Mouse (Mus musculus): ENCODE data around the gene Slc20a1. TPM values are rescaled to one million over a fixed set of nuclear protein-coding genes. Genes with fewer than 3 reads are reported as not detected.

The Slc20a1 gene
- polyA plus RNA-seq, 1 experiment from 2014 or later = 70.7 TPM

DNA sequence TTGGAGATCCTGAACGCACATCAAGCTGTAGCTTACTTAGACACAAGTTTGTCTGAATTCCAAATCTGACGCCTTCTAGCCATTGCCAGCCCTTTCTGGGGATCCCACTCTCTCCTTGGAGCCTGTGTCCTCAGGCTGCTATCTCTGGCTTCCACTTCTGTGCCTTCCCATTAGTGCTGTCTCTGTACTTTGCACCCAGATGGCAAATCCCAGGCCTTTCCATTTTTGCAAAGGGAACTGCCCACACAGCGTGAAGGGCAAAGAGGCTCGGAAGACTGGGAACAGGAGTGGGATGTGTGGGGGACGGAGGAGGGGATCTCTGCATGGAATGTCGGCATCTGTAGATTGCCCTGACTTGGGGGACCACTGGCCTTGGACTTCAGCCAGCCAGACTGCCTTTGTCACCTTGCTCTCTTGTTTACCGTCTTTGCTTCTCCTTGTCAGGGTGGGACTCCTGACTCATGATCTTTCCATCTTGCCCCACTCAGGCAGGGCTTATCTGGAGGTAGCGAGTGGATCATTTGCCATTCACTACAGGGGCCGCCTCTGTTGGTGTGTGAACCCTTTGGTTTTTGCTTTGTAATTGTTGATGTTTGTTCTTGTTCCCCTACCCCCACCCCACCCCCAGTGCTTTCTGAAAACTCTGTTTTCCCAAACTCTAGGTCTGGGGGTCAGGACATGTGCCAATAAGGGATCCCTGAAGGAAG is 42.3 kb downstream of the Slc20a1 start:
- H3K9ac ChIP-seq (ENCODE audit: low read length) = no peak overlapping the region
- H3K4me3 ChIP-seq (ENCODE audit: low read depth, low read length) = no peak overlapping the region
- H3K4me2 ChIP-seq (ENCODE audit: low read depth, low read length, severe bottlenecking) = no peak overlapping the region
- no peaks in the 10 kb centered on the region for H3K9me3 ChIP-seq (ENCODE audit: control insufficient read depth, low read length)
- H3K27ac ChIP-seq (ENCODE audit: low read depth, low read length) = no peak overlapping the region
- H3K4me1 ChIP-seq (replicated peaks; ENCODE audit: control insufficient read depth, insufficient read depth, low read length) = no peaks in the 10 kb centered on the region
- ATAC-seq (replicated peaks; ENCODE audit: low FRiP score) (no peak), DNase-seq (ENCODE audit: low spot score) (no peak)
- H3K27me3 ChIP-seq (ENCODE audit: control insufficient read depth, insufficient read depth, low read length) = no peaks in the 10 kb centered on the region
- 75% methylated on average over 9 of the region's 9 CpGs for WGBS
- H3K36me3 ChIP-seq (ENCODE audit: control insufficient read depth, insufficient read depth, low read length) = no peaks in the 10 kb centered on the region

DNA sequence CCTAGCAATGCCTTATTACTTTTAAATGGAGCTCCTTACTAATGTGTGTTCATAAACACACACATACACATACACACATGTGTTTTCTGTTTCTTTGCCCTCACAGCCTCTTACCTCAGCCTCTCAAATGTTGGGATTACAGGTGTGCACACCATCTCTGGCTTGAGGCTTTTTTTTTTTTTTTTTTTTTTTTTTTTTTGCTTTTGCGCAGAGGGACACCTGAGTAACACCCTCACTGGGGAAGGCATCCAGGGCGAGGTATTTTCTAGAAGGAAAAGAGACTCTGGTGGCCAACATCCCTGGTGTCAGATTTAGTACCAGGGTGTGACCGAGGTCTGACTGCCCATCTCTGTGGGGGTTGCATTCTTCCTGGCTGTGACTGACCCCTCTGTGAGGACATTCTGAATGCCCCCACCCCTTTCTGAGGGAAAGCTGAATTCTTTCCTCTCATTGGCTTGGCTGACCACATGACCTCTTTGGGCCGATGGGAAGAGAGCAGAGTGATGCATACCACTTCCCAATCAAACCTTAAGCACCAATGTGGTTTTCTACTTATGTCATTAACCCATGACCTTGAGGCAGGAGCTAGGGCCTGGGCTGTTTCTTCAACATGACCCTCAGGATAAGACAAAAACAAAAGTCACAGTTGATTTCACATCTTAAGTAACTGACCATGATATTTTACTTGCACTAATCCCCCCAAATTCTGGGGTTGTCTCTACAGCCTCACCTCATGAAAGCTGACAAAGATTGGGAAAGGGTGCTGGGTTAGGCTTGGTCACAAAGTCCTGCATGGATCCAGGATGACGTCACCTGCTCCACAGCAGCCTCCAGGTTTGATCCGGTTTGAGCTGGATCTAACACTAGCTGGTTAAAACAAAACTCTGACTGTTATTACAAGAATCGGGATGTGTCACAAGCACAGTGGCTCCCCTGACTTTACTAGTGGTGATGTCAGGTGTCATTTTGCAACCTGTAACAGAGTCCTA is 43.6 kb downstream of the Slc20a1 start:
- Histone ChIP-seq H3K36me3 (ENCODE audit: control insufficient read depth, insufficient read depth, low read length) (no peaks in the 10 kb centered on the region), H3K4me3 (ENCODE audit: low read depth, low read length) (no peak overlapping the region), H3K4me2 (ENCODE audit: low read depth, low read length, severe bottlenecking) (no peak overlapping the region), H3K9ac (ENCODE audit: low read length) (no peak overlapping the region), H3K27me3 (ENCODE audit: control insufficient read depth, insufficient read depth, low read length) (no peaks in the 10 kb centered on the region), H3K27ac (ENCODE audit: low read depth, low read length) (no peak overlapping the region), H3K4me1 (replicated peaks; ENCODE audit: control insufficient read depth, insufficient read depth, low read length) (no peaks in the 10 kb centered on the region), H3K9me3 (ENCODE audit: control insufficient read depth, low read length) (no peaks in the 10 kb centered on the region)
- ATAC-seq (replicated peaks; ENCODE audit: low FRiP score) (no peak), DNase-seq (ENCODE audit: low spot score) (no peak)
- 69% methylated on average over 7 of the region's 7 CpGs for WGBS

DNA sequence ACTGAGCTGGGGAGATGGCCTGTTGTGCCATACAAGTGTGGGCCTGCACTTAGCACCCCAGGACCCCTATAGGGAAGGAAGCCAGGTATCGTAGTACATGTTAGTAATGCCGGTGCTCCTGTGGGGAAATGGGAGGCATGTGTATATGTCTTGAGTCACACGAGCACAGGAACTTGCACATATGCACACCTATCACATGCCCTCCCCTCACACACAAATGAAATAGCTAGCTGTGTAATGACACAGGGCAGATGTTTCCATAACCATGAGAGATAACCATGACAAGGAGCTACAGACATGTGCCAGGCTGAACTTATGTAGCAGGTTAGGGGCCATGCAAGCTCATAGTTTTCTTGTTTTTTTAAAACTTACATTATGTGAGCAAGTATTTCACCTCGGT is 44.4 kb downstream of the Slc20a1 start:
- ATAC-seq (replicated peaks; ENCODE audit: low FRiP score) (no peak), DNase-seq (ENCODE audit: low spot score) (no peak)
- no peak overlapping the region for H3K27ac ChIP-seq (ENCODE audit: low read depth, low read length)
- H3K9ac ChIP-seq (ENCODE audit: low read length) = no peak overlapping the region
- H3K4me1 ChIP-seq (replicated peaks; ENCODE audit: control insufficient read depth, insufficient read depth, low read length) = no peaks in the 10 kb centered on the region
- 95% methylated on average over 4 of the region's 4 CpGs for WGBS
- H3K9me3 ChIP-seq (ENCODE audit: control insufficient read depth, low read length) = no peaks in the 10 kb centered on the region
- no peak overlapping the region for H3K4me3 ChIP-seq (ENCODE audit: low read depth, low read length)
- no peaks in the 10 kb centered on the region for H3K27me3 ChIP-seq (ENCODE audit: control insufficient read depth, insufficient read depth, low read length)
- no peaks in the 10 kb centered on the region for H3K36me3 ChIP-seq (ENCODE audit: control insufficient read depth, insufficient read depth, low read length)
- no peak overlapping the region for H3K4me2 ChIP-seq (ENCODE audit: low read depth, low read length, severe bottlenecking)

DNA sequence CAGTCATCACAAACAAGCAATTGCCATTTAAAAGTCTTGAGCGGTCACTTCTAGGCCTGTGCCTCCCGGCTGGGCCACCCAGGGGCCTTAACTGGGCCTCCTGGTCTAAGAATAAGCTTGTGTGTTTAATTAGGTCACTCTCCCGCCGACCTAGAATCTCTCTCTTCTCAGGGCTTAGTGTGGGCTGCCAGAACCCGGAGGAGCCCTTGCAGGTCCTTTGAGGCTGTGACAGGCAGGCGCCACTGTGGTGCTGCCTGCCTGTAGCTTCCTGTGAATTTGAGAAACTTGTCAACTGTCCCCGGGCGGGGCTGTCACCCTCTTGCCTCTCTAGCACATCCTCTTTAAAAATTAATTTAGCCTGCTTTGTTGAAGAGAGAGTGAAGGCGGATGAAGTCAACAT is 45.2 kb downstream of the Slc20a1 start:
- Histone ChIP-seq H3K9ac (ENCODE audit: low read length) (no peak overlapping the region), H3K4me1 (replicated peaks; ENCODE audit: control insufficient read depth, insufficient read depth, low read length) (no peaks in the 10 kb centered on the region), H3K36me3 (ENCODE audit: control insufficient read depth, insufficient read depth, low read length) (no peaks in the 10 kb centered on the region), H3K4me3 (ENCODE audit: low read depth, low read length) (no peak overlapping the region), H3K27ac (ENCODE audit: low read depth, low read length) (no peak overlapping the region), H3K9me3 (ENCODE audit: control insufficient read depth, low read length) (no peaks in the 10 kb centered on the region), H3K27me3 (ENCODE audit: control insufficient read depth, insufficient read depth, low read length) (no peaks in the 10 kb centered on the region), H3K4me2 (ENCODE audit: low read depth, low read length, severe bottlenecking) (no peak overlapping the region)
- 51% methylated on average over 9 of the region's 9 CpGs for WGBS
- DNase-seq (ENCODE audit: low spot score) (no peak), ATAC-seq (replicated peaks; ENCODE audit: low FRiP score) (no peak)

DNA sequence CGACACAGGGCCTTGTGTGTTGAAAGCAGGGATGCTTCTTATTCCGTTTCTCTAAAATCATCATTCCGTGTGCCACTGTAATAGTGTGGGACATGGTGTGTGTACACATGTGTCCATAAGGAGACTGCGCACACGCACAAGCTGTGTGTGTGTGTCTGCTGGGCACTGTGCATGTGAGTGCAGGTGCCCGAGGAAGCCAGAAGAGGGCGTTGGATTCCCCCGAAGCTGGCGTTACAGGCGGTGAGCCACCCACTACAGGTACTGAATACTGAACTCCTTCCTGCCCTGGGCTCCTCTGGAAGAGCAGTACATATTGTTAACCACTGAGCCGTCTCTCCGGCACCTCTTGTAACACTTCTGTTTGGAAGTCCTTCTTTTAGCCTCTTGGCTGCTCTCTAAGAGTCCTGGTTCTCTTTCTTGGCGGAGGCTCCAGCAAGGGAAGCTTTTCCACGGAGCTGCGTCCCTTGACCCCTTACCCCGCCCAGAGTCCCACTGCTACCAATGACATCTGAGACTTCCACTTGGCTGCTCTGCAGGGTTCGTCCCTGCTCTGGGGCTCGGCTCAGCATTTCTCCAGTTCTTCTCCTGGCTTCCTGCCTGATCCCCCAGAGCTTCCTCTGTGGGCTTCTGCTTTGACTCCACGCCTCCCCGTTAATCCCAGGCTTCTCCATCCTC is 46.0 kb downstream of the Slc20a1 start:
- ATAC-seq (replicated peaks; ENCODE audit: low FRiP score) (no peak), DNase-seq (ENCODE audit: low spot score) (no peak)
- no peak overlapping the region for H3K4me2 ChIP-seq (ENCODE audit: low read depth, low read length, severe bottlenecking)
- H3K9me3 ChIP-seq (ENCODE audit: control insufficient read depth, low read length) = no peaks in the 10 kb centered on the region
- no peaks in the 10 kb centered on the region for H3K4me1 ChIP-seq (replicated peaks; ENCODE audit: control insufficient read depth, insufficient read depth, low read length)
- 88% methylated on average over 20 of the region's 20 CpGs for WGBS
- H3K27ac ChIP-seq (ENCODE audit: low read depth, low read length) = no peak overlapping the region
- no peaks in the 10 kb centered on the region for H3K27me3 ChIP-seq (ENCODE audit: control insufficient read depth, insufficient read depth, low read length)
- no peaks in the 10 kb centered on the region for H3K36me3 ChIP-seq (ENCODE audit: control insufficient read depth, insufficient read depth, low read length)
- H3K9ac ChIP-seq (ENCODE audit: low read length) = no peak overlapping the region
- no peak overlapping the region for H3K4me3 ChIP-seq (ENCODE audit: low read depth, low read length)

DNA sequence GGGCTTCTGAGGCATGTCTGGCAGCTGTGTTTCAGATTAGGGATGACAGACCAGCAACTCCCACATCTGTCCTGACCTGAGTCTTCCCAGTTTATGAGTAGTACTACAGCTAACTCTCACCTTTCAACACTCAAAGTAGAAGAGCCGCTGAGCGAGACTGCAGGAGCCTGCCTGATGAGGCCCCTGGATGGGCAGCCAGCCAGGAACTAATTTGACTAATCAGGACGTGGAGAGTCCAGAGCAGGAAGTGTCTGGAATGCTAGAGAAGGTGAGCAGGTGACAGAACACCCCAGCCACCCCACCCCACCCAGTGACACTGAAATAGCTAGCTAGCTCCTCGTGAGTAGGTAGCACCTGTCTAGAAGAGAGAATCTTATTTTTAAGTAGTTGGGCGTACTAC is 47.1 kb downstream of the Slc20a1 start:
- Histone ChIP-seq H3K4me2 (ENCODE audit: low read depth, low read length, severe bottlenecking) (no peak overlapping the region), H3K36me3 (ENCODE audit: control insufficient read depth, insufficient read depth, low read length) (no peaks in the 10 kb centered on the region), H3K27ac (ENCODE audit: low read depth, low read length) (no peak overlapping the region), H3K9me3 (ENCODE audit: control insufficient read depth, low read length) (no peaks in the 10 kb centered on the region), H3K4me1 (replicated peaks; ENCODE audit: control insufficient read depth, insufficient read depth, low read length) (no peaks in the 10 kb centered on the region), H3K4me3 (ENCODE audit: low read depth, low read length) (no peak overlapping the region), H3K9ac (ENCODE audit: low read length) (no peak overlapping the region), H3K27me3 (ENCODE audit: control insufficient read depth, insufficient read depth, low read length) (no peaks in the 10 kb centered on the region)
- DNase-seq (ENCODE audit: low spot score) = no peak
- ATAC-seq (replicated peaks; ENCODE audit: low FRiP score) = no peak
- WGBS = 69% methylated on average over 5 of the region's 5 CpGs

DNA sequence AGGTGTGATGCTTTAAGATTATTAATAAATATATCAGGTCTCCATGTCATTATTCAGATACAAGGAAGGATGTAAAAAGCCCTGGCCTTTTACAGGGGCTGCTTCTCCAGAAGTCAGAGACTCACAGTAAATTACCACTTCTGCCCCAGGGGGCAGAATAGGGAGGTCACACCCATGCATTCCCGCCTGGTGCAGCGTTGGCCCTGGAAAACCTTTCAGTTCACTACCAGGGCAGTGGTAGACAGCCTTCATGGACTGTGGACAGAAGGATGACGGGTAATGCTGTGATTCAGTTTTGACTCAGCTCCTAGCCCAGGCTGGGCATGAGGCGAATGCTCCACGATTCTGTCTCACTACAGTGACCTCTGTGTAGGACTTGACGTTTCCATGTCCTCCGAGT is 47.9 kb downstream of the Slc20a1 start:
- Histone ChIP-seq H3K4me2 (ENCODE audit: low read depth, low read length, severe bottlenecking) (no peak overlapping the region), H3K9me3 (ENCODE audit: control insufficient read depth, low read length) (no peaks in the 10 kb centered on the region), H3K27ac (ENCODE audit: low read depth, low read length) (no peak overlapping the region), H3K36me3 (ENCODE audit: control insufficient read depth, insufficient read depth, low read length) (no peaks in the 10 kb centered on the region), H3K4me1 (replicated peaks; ENCODE audit: control insufficient read depth, insufficient read depth, low read length) (no peaks in the 10 kb centered on the region), H3K4me3 (ENCODE audit: low read depth, low read length) (no peak overlapping the region), H3K27me3 (ENCODE audit: control insufficient read depth, insufficient read depth, low read length) (no peaks in the 10 kb centered on the region), H3K9ac (ENCODE audit: low read length) (no peak overlapping the region)
- DNase-seq (ENCODE audit: low spot score) = no peak
- WGBS = 92% methylated on average over 7 of the region's 7 CpGs
- no peak for ATAC-seq (replicated peaks; ENCODE audit: low FRiP score)

DNA sequence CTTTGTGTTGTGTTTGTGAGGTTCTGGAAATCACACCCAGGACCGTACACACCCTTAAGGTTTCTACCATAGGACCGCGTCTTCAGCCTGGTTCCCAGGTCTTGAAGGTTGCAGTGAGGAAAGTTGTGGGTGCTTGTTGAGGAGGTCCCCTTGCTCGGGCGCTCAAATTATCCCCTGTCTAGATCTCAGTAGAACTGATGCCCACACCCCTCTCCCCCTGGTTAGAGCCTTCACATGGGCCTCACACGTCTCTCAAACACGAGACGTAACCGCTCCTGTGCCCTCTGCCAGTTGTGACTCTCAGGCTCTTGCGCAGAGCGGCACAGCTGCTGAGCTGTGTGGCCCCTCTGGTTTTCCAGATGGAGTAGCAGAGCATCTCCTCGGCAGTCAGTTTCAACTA is 48.4 kb downstream of the Slc20a1 start:
- Histone ChIP-seq H3K36me3 (ENCODE audit: control insufficient read depth, insufficient read depth, low read length) (no peaks in the 10 kb centered on the region), H3K27ac (ENCODE audit: low read depth, low read length) (no peak overlapping the region), H3K9ac (ENCODE audit: low read length) (no peak overlapping the region), H3K4me1 (replicated peaks; ENCODE audit: control insufficient read depth, insufficient read depth, low read length) (no peaks in the 10 kb centered on the region), H3K4me3 (ENCODE audit: low read depth, low read length) (no peak overlapping the region), H3K4me2 (ENCODE audit: low read depth, low read length, severe bottlenecking) (no peak overlapping the region), H3K27me3 (ENCODE audit: control insufficient read depth, insufficient read depth, low read length) (no peaks in the 10 kb centered on the region), H3K9me3 (ENCODE audit: control insufficient read depth, low read length) (no peaks in the 10 kb centered on the region)
- ATAC-seq (replicated peaks; ENCODE audit: low FRiP score) (no peak), DNase-seq (ENCODE audit: low spot score) (no peak)
- WGBS = 94% methylated on average over 12 of the region's 12 CpGs

All from forebrain, embryonic 11.5 days (tissue).